Mouse (Mus musculus) liver, adult 10 weeks (tissue): ENCODE measurements around the gene Mypop. TPM values are rescaled to one million over a fixed set of nuclear protein-coding genes. Genes with fewer than 3 reads are reported as not detected.

Experiments
- polyA plus RNA-seq: library from polyadenylated mRNA; stranded (reverse); fragments of 350-450 nt; fragmentation: Illumina TruSeq; extraction: RNeasy Lipid Tissue Mini Kit (QIAGEN cat#74804); gene quantifications from one replicate; pipeline ENCODE4 v1.2.3, GENCODE M21; 2014; ENCODE audit warnings: low read depth, low replicate concordance

Mypop gene
- not detected for polyA plus RNA-seq

GRCm38 (mm10) chr7:18990601-18991295, at the start of gene Mypop:
Gene Mypop, plus strand, starts transcription at chr7:18991245.

GRCm38 (mm10) chr7:18987100-18987499, 3.9 kb upstream of the Mypop start, which contains the start of gene Nanos2:
Gene Nanos2, plus strand, starts transcription at chr7:18987400.

DNA sequence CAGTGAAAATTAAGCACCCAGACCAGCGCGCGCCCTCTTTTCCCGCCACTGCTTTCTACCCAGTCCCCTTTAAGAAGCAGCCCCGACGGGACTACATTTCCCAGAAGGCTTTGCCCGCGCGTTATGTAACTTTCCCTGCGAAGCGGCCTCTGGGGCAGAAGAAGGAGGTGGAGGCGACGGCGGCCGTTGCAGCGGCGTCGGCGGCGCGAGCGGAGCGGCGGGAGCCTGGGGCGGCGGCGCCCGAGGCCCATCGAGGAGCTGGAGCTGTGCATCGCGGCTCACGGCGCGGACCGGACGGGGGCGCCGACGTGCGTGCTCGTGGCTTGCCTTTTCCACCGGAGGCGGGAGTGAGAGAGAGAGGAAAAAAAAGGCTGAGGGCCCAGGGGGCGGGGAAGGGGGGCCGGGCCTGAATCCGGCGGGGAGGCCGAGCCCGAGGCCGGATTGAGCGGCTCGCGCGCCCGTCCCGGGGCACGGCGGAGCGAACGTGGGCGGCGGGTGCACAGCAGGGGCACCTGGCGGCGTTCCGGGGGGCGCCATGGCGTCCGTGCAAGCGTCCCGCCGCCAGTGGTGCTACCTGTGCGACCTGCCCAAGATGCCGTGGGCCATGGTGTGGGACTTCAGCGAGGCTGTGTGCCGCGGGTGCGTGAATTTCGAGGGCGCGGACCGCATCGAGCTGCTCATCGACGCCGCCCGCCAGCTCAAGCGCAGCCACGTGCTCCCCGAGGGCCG, 13.0 kb downstream of the Mypop start, which contains the start of gene Irf2bp1:
Gene Irf2bp1, plus strand, starts transcription at position 143 of the 729 bp plus-strand sequence.

DNA sequence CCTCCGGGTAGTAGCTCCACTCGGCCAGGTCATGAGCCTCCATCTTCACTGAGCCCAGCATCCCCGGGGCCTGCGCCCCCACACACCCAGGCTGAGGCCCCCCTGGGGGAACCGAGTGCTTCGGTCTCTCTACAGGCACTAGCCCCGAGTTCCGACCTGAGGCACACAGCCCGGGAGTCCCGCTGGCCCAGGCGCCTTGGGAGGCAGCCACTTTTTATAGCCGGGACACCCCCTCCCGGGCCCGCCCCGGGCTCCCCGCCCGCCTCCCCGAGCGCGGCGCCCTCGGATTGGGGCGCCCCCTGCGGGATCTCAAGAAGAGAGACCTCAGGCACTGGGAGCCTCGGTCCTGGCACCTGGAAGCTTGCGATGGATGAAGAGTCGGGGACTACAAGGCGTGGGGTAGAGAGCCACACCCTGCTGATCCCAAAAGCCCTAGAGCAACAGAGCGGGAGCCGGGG, 32.3 kb downstream of the Mypop start, which contains the start of gene Foxa3:
Gene Foxa3, minus strand, starts transcription at position 182 of the 458 bp plus-strand sequence.

DNA sequence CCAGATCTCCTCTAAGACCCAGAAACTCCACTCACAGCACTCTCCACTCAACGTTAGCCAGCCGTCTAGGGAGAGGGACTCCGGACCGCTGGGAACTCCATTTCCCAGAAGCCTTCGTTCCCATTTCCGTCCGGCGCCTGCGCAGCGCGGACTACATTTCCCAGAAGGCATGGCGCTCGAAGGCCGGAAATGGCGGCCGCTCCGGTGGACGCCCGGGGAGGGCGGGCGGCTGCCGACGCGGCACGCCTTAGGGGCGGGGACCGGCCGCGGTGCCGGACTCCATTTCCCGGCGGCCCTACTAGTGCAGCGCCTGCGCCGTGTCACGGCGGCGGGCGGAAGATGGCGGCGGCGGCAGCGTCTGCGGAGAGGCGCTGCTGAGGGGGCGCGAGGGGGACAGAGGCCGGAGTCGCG, 33.1 kb downstream of the Mypop start, which contains the start of gene Sympk:
Gene Sympk, plus strand, starts transcription at position 282 of the 411 bp plus-strand sequence.

Other genes starting within 250 kb of the Mypop start
- gene Psg19, start 192.7 kb upstream of the Mypop start, polyA plus RNA-seq, result not detected
- gene Psg17, start 169.6 kb upstream of the Mypop start, polyA plus RNA-seq, result not detected
- 1.0 TPM for gene Mill2, start 151.3 kb upstream of the Mypop start, polyA plus RNA-seq
- gene Pglyrp1, start 119.9 kb upstream of the Mypop start, polyA plus RNA-seq, result not detected
- 2.1 TPM for gene Ccdc61, start 80.8 kb upstream of the Mypop start, polyA plus RNA-seq
- gene Nova2, start 65.4 kb upstream of the Mypop start, polyA plus RNA-seq, result 0.08 TPM
- gene Nanos2, start 3.8 kb upstream of the Mypop start, polyA plus RNA-seq, result not detected
- 1.2 TPM for gene Irf2bp1, start 12.8 kb downstream of the Mypop start, polyA plus RNA-seq
- gene Foxa3, start 32.3 kb downstream of the Mypop start, polyA plus RNA-seq, result 12.5 TPM
- gene Sympk, start 33.1 kb downstream of the Mypop start, polyA plus RNA-seq, result 3.7 TPM
- not detected for gene Rsph6a, start 63.4 kb downstream of the Mypop start, polyA plus RNA-seq
- 0.72 TPM for gene Dmwd, start 85.0 kb downstream of the Mypop start, polyA plus RNA-seq
- gene Dmpk, start 92.6 kb downstream of the Mypop start, polyA plus RNA-seq, result 2.7 TPM
- 0.45 TPM for gene Six5, start 103.3 kb downstream of the Mypop start, polyA plus RNA-seq
- gene Gm4969, start 127.1 kb downstream of the Mypop start, polyA plus RNA-seq, result not detected
- 0.26 TPM for gene Fbxo46, start 128.6 kb downstream of the Mypop start, polyA plus RNA-seq
- 5.7 TPM for gene Qpctl, start 158.0 kb downstream of the Mypop start, polyA plus RNA-seq
- 1.4 TPM for gene Snrpd2, start 158.5 kb downstream of the Mypop start, polyA plus RNA-seq
- not detected for gene Gipr, start 174.9 kb downstream of the Mypop start, polyA plus RNA-seq
- gene Eml2, start 185.2 kb downstream of the Mypop start, polyA plus RNA-seq, result 0.19 TPM
- 0.34 TPM for gene Gpr4, start 221.3 kb downstream of the Mypop start, polyA plus RNA-seq
- 10.4 TPM for gene Opa3, start 237.1 kb downstream of the Mypop start, polyA plus RNA-seq